In genomic region chr16:43506189-43506751, GRCm38 (mm10) we compare ENCODE assay signal across 8 mouse cellular contexts.
DNase-seq lines count a peak whose midpoint lies in the region; ATAC-seq lines count a peak whose summit lies in the region.

No protein-coding gene starts in this region.

- H3K36me3 ChIP-seq in forebrain, embryonic 12.5 days (replicated peaks) = no peaks in the 10 kb centered on the region
- no peaks in the 10 kb centered on the region for H3K36me3 ChIP-seq in limb, embryonic 13.5 days

- DNase-seq in cerebellum, adult 9-10 months = peak; percentile 50
- DNase-seq in cerebellum, postnatal 14 days = no peak
- DNase-seq in A20 (ENCODE audit: low read depth, low spot score) = peak; percentile 86
- DNase-seq in gastrocnemius, adult 8-10 months (ENCODE audit: low spot score in 2 of 2) = no peak
- DNase-seq in B cell, adult 2 months = no peak

- peak overlapping the region; percentile 66 for H3K4me2 ChIP-seq in forebrain, embryonic 12.5 days
- H3K4me2 ChIP-seq in limb, embryonic 13.5 days (replicated peaks) = peak overlapping the region; percentile 45

- ATAC-seq in forebrain, embryonic 12.5 days (ENCODE audit: low FRiP score) = peak; percentile 19; the same call in 1 of the 2 replicates
- no peak for ATAC-seq in limb, embryonic 13.5 days (ENCODE audit: low FRiP score, low read depth)
- no peak for ATAC-seq in megakaryocyte-erythroid progenitor cell, adult 5-6 weeks (replicated peaks; ENCODE audit: low FRiP score, low TSS enrichment, poor library complexity, severe bottlenecking)

- peak overlapping the region; percentile 51 for H3K4me3 ChIP-seq in forebrain, embryonic 12.5 days (replicated peaks)
- no peak overlapping the region for H3K4me3 ChIP-seq in limb, embryonic 13.5 days

- H3K27ac ChIP-seq in forebrain, embryonic 12.5 days = peak overlapping the region; percentile 93
- H3K27ac ChIP-seq in limb, embryonic 13.5 days = peak overlapping the region; percentile 11; the same call in 1 of the 2 replicates

- peak overlapping the region; percentile 78 for H3K9ac ChIP-seq in forebrain, embryonic 12.5 days
- H3K9ac ChIP-seq in limb, embryonic 13.5 days = peak overlapping the region; percentile 45; the same call in 1 of the 2 replicates

- 14% methylated on average over 9 of the region's 9 CpGs for WGBS in forebrain, embryonic 12.5 days
- WGBS in limb, embryonic 13.5 days = 40% methylated on average over 9 of the region's 9 CpGs

- peaks cover 56% of the 10 kb centered on the region for H3K4me1 ChIP-seq in forebrain, embryonic 12.5 days
- H3K4me1 ChIP-seq in limb, embryonic 13.5 days = peaks cover 33% of the 10 kb centered on the region

- H3K27me3 ChIP-seq in forebrain, embryonic 12.5 days = no peaks in the 10 kb centered on the region
- H3K27me3 ChIP-seq in limb, embryonic 13.5 days = peaks cover 7% of the 10 kb centered on the region

- no peaks in the 10 kb centered on the region for H3K9me3 ChIP-seq in forebrain, embryonic 12.5 days
- no peaks in the 10 kb centered on the region for H3K9me3 ChIP-seq in limb, embryonic 13.5 days

Comparison
In these comparisons a context has a peak if more than half of its experiments do, and no peak if none do; other contexts are left out.
1. DNase-seq: peak in cerebellum, adult 9-10 months (single experiment) and A20 (single experiment); none in cerebellum, postnatal 14 days (0 of 2), gastrocnemius, adult 8-10 months (0 of 2) and B cell, adult 2 months (0 of 2).